Mouse (Mus musculus) brain, embryonic 14.5 days (tissue): Measurements from ENCODE around the gene Prr36.

ENCODE experiments used
- CTCF ChIP-seq: fragments of 200-500 bp; IDR thresholded peaks from 2 replicates; pipeline ENCODE4 v1.5.1; 2012; ENCODE audit warnings: inconsistent platforms, mild to moderate bottlenecking, moderate library complexity, borderline replicate concordance; ENCODE audit not compliant: insufficient read depth, insufficient read length; ENCODE audit errors: extremely low read depth
- POLR2A ChIP-seq: fragments of 200-500 bp; IDR thresholded peaks from 2 replicates; pipeline ENCODE4 v1.6.1; 2012; ENCODE audit warnings: mild to moderate bottlenecking, inconsistent platforms, borderline replicate concordance; ENCODE audit not compliant: poor library complexity, insufficient read depth, insufficient read length, severe bottlenecking; ENCODE audit errors: extremely low read depth

DNA sequence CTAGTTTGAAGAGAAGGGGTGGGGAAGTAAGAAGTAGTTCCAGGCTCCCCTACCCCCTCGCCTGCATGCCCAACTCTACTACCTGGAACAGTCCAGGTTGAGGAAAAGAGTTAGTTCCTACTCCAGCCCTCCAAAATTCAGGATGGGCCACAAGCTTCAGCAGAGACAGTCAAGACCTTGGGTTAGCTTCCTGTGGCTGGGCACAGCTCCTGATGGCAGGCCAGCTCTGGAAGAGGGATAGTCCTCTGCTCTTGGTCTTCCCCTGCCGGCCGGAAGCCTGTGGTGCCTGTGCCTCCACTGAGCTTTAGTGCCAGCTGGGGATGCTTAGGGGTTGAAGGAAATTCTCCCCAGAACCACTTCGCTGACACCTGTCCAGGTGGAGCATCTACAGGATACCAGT is 9.1 kb upstream of the Prr36 start:
- TF ChIP-seq CTCF: no peak
- no peak for TF ChIP-seq POLR2A
